Mouse (Mus musculus) neutrophil, adult 65 days (primary cell): Measurements from ENCODE around the gene Gbp7. TPM values are rescaled to one million over a fixed set of nuclear protein-coding genes. Genes with fewer than 3 reads are reported as not detected.

ENCODE experiments used
- total RNA-seq: library from RNA; stranded (reverse); gene quantifications from 2 replicates; pipeline ENCODE4 v1.2.4, GENCODE M21; 2023

Gbp7 gene
- total RNA-seq: 5.1 and 5.8 TPM in 2 replicates

GRCm38 (mm10) chr3:142530087-142530953 lies at the start of gene Gbp7:
TSS of gene Gbp7 (plus strand) at chr3:142530342.

DNA sequence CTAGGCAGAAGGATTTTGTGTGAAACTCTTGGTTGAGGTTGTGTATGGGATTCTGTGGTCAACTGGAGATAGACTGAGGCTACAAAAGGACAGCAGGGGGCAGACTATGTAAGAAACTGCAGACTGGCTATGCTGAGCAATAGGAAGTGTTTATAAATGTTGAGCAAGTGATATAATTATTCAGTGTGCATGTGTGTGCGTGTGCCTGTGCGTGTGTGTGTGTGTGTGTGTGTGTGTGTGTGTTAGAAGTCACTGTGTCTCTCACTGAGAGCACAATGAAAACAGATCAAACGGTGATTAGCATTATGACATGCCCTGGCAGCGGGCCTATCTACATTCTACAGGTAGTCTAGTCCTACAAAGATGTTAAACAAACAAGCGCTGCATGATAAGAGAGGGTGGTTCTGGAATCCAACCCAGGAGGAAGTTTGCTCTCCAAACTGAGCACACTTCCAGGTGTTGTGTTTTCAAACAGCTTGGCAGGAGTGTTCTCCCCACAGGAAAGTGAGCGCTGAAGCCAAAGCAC lies 36.5 kb upstream of the Gbp7 start, which contains the start of gene Gbp5:
TSS of gene Gbp5 (plus strand) at position 443 of the 526 bp plus-strand sequence.

GRCm38 (mm10) chr3:142559632-142560228 lies 29.6 kb downstream of the Gbp7 start, which contains the start of gene Gbp3:
TSS of gene Gbp3 (plus strand) at chr3:142560026.

GRCm38 (mm10) chr3:142594547-142594946 lies 64.4 kb downstream of the Gbp7 start, which contains the start of gene Gbp2b:
TSS of gene Gbp2b (plus strand) at chr3:142594847.

Other genes starting within 250 kb of the Gbp7 start
- 66.1 and 79.4 TPM in 2 replicates for gene Pdlim5, start 134.6 kb upstream of the Gbp7 start, total RNA-seq
- gene Gbp5, start 36.4 kb upstream of the Gbp7 start, total RNA-seq: 1.6 and 3.5 TPM in 2 replicates
- gene Gbp3, start 29.7 kb downstream of the Gbp7 start, total RNA-seq: 10.9 and 14.2 TPM in 2 replicates
- not detected in 2 replicates for gene Gbp2b, start 64.5 kb downstream of the Gbp7 start, total RNA-seq
- 7.1 and 10.3 TPM in 2 replicates for gene Gbp2, start 90.3 kb downstream of the Gbp7 start, total RNA-seq
- gene Kyat3, start 170.7 kb downstream of the Gbp7 start, total RNA-seq: 1.4 and 2.0 TPM in 2 replicates
- gene Gtf2b, start 234.7 kb downstream of the Gbp7 start, total RNA-seq: 54.3 and 57.0 TPM in 2 replicates